Mouse (Mus musculus) kidney, adult 9 months (tissue): Measurements from ENCODE around the gene Uts2r.

ENCODE experiments used
- DNase-seq: peaks from one replicate; pipeline ENCODE4 v3.0.0; 2022

The Uts2r gene

GRCm38 (mm10) chr11:121159971-121160370 is at the start of gene Uts2r:
Gene Uts2r (plus strand): TSS chr11:121160271.
- DNase-seq: no peak

GRCm38 (mm10) chr11:121111051-121111450 is 49.0 kb upstream of the Uts2r start:
- no peak for DNase-seq

DNA sequence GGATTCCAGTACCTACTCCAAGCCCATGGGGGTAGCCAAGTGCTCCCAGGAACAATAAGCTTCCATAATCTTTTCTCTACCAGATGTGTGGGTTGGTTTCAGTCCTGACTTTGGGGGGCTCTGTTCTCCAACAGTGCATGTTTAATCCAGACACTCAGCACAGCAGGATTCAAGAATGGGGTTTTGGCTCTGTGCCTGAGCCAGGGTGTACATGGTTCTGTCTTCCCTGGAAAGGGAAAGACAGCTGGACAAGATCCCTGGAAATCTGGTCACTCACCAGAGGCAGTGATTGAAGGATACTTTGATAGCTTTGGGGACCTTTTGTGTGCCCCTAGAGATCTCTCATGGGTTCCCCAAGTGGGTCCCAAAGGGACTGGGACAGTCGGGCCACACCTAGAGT is 48.5 kb upstream of the Uts2r start:
- DNase-seq: no peak

DNA sequence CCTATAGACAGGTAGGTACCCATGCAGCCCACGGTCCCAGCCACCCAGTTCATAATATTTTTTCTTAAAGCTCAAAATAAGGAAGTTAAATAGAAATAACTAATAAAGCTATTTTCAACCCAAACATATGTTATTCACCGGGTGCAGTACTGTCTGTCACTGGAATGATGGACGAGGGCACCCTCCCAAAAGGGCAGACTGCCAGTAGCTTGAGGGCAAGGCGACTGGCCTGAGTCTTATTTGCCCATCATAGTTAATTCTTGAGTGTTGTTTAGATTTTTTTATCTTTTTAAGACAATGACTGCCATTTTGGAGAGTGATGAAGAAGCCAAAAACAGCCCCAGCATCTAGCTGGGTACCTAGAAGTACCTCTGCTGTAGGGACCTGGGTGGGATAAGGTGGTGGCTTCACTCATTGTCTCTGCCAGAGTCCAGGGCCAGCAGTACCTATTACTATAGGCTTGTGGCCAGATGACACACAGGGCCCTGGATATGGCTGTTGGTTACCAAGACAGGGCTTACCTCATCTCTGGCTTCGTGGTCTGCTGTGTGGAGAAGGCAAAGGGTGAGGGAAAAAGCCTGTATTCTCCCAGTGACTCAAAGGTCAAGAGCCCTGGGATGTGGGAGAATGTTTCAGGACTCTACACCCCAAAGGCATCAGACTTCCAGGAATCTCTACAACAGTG is 47.8 kb upstream of the Uts2r start:
- peak; percentile 50 for DNase-seq

GRCm38 (mm10) chr11:121118106-121118505 is 42.0 kb upstream of the Uts2r start:
- no peak for DNase-seq

DNA sequence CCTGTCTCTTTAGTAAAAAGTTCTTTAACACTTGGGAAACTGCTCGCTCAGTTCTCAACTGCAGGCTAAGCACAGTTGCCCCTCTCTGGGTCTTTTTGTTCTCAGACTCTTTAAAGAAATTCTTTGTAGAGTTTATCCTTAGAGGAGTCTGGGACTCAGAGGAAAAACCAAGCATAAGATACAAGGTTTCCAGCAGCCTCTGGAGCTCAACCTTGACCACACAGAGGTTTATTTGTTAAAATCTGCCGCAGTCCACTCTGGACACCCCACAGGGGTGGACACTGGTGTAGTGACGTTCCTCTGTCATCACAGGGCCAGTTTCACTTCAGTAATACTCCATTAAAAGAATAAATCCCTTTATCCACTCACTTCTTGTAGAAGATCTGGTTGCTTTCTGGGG is 41.5 kb upstream of the Uts2r start, which contains the start of gene Tex19.2:
Gene Tex19.2 (minus strand): TSS at position 101 of the 400 bp plus-strand sequence.
- no peak for DNase-seq

GRCm38 (mm10) chr11:121121151-121121550 is 38.9 kb upstream of the Uts2r start:
- no peak for DNase-seq

- DNase-seq: no peak
These were observed 37.9 kb upstream of the Uts2r start for GRCm38 (mm10) chr11:121122024-121122670.

DNA sequence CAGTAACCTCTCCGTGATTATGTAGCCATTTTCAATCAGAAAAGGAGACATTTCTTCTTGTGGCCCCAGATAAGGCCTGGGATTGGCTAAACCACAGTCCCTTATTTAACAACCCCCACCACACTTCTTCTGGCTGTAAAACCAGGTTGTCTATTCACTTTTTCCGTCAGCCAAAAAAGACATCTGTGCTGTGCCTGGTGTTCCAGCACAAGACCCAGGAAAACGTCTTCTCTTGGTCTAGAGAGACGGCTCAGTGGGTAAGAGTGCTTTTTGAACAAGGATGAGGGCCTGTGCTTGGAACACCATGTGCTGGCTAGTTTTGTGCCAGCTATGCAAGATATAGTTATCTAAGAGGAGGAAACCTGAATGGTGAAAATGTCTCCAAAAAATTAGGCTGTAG is 36.6 kb upstream of the Uts2r start:
- DNase-seq: no peak

DNA sequence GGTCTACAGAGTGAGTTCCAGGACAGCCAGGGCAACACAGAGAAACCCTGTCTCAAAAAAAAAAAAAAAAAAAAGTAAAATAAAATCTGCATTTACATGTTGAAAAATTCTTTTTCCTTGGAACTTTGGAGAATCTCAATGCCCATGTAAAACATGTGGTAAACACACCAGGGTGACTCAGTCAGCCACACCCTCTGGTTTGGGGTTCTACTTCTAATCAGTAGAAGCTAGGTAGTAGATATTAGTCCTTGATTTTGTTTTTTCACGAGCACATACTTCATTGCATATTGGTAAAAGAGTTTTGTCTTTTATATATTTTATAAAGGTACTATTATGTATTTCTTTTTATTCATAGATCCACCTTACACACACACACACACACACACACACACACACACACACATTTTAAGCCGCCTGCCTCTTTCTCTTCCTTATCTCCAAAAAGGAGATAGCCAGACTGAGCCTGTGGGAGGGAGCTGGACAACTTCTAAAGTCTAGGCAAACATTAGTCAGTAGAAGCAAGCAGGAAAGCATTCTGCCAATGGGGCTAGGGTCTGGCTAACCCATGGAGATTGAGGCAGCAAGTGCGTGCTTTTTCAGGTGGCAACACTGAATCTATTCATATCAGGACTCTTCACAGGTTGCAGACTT is 34.4 kb upstream of the Uts2r start:
- no peak for DNase-seq

DNA sequence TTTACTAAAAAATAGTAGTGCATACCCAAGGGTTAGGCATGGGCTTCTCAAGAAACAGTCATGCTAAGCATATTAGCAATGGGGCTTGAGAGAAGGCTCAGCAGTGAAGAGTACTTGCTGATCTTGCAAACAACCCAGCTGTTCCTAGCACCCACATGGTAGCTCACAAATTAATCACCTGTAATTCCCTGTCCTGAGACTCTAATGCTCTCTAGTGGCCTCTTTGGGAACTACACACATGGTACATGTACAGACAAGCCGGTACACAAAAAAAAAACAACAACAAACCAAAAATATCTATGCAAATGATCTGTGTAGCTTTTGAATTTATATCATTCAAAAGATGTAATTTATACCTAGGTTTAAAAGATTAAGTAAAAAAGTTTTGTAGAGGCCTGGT is 33.7 kb upstream of the Uts2r start:
- peak; percentile 54 for DNase-seq

- DNase-seq: no peak
These were observed 32.6 kb upstream of the Uts2r start for GRCm38 (mm10) chr11:121127441-121127840.

DNA sequence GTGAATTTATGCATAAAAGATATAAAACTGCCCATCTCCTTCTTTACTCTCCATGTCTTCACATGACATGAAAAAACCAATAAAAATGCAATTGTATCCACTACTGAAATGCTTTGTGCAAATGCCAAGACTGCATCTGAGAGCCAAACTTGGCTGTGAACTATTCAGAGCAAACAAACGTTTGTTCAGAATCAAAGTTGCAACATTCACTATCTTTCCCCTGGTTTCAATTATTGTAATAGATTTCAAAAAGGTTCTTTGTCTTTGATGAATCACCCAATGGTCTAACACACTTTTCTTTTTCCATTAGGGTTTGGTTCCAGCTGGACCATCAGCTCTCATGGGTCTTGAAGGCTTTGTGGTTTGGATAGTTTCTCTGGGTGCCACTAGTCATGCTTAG is 30.5 kb upstream of the Uts2r start:
- DNase-seq: no peak

DNA sequence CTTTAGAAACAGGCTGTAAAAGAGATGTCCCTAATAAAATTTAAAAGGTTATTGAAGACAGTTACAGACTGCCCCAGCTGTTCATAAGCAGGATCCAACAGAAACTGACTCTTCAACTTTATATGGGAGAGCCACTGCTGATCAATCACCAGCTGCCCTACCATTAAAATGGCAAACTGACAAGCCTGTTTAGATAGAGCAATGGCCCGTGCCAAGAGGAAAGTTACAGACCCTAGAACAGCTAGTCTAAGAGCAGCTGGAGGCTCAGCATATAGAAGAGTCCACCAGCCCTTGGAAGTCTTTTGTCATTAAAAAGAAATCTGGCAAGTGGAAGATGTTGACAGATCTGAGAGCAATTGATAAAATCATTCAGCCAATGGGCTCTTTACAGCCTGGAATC is 25.5 kb upstream of the Uts2r start:
- DNase-seq: no peak

DNA sequence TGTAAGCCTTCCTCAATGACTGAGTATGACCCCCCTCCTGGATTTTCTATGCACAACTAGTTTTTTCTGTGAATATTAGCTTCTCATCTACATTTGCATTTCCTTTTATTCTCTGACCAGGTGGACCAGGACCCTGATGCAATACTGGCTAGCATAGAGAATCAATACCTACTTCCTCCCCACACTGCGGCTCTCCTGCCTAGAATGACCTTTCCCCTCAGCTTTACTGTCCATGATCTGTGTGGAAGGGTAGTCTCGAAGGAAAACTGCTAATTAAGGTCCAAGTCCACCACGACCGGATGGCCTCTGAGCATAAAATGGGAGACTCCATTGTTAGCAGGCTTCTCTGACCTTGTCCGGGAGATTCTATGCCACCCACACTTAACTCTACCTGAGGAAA is 22.4 kb upstream of the Uts2r start:
- no peak for DNase-seq

DNA sequence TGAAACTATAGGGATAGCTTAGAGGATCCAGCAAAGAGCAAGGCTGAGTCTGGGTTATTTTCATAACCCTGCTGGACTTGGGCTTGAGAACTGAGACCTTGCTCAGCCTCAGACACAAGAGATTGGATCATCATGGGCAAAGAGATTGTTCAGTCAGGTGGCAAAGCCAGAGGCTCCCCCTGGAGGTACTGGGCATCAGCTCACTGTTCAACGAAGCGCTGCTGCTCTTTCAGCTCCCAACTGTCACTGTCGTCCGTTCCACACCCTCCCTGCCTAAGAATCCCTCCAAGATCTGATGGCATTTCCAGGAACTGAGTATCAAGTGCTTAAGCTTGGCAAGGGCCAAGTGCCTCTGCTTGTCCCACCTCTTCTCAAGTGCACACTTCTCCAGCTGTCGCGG is 21.3 kb upstream of the Uts2r start:
- DNase-seq: peak; percentile 41

DNA sequence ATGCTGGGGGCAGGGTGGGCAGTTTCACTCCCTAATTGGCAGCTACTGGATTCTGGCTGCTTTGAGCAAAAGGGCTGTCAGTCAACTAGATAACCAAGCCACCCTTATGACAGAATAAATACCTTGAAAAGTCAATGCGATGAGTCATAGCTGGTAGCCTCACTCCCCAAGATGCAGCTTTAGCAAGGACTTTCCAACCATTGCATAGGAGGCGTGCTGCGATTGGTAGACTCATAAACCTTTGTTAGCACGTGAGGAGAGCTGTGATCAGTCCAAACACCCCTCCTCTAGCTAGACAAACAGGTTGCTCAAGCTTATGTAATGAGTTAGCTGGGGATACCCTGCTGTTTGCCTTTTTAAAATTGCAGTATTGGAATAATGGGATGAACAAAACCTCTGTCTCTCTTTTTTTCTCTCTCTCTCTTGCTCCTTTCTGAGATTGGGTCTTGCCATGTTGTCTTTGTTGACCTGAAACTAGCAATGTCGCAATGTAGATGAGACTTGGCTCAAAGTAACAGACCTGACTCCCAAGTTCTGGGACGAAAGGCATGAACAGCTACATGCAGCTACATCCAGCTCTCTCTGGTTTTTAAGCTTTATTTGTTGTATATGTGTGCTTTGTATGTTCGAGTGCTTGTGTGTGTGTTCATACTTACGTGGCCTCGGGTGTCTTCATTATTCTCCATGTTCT is 16.6 kb upstream of the Uts2r start:
- DNase-seq: no peak

GRCm38 (mm10) chr11:121145865-121146264 is 14.2 kb upstream of the Uts2r start, which contains the start of gene Tex19.1:
Gene Tex19.1 (plus strand): TSS chr11:121146143.
- no peak for DNase-seq

GRCm38 (mm10) chr11:121148193-121148592 is 11.9 kb upstream of the Uts2r start:
- no peak for DNase-seq

DNA sequence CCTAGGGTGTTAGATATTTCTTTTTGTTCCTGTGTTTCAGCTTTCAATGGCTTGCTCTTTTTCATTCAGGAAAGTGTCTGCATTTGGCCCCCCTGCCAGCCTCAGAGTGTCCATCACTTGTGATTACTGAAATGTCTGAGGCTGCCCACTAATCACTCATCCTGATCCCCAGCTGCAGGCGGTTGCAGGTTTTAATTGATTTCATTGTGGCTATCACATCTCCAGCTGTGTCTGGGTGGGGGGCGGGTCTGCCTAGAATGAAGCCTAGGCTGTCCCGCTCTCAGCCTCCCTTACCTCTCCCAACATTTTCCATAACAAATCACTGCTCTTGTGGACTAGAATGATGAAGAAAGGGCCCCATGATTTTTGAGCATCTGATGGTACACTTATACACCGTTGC is 5.9 kb upstream of the Uts2r start:
- no peak for DNase-seq

DNA sequence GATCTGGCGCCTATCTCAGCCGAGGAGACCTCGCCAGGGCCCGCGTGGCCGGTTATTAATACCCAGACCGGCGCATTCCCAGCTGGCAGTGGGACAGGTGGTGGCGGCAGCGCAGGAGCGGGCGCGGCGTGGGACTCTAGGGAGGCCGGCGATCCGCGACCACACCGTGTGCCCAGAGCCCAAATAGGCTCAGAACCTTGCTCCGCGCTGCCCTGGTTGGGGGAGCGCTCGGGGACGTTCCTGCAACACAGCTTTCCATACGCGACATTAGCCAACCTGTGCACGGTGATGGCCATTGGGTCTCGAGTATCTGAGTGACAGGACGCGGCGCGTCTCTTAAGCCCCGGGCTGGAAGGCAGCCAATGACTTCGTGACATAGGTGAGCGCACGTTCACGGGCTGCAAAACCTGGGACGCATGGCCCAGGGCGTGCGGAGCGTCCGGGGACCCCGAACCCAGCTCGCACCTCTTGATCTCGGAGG is 3.6 kb upstream of the Uts2r start:
- DNase-seq: no peak

GRCm38 (mm10) chr11:121160636-121161346 is 720 bp downstream of the Uts2r start:
- no peak for DNase-seq

- no peak for DNase-seq
These were observed 3.7 kb downstream of the Uts2r start for GRCm38 (mm10) chr11:121163751-121164150.
